Mouse (Mus musculus): Measurements from ENCODE around the gene Btnl6. TPM values are rescaled to one million over a fixed set of nuclear protein-coding genes. Genes with fewer than 3 reads are reported as not detected.
"Not testable (repeated sequence)": the region's sequence is repeated elsewhere in the genome, so short reads cannot be mapped to it uniquely, and the experiment has no call there.

Gene Btnl6
- total and polyA plus RNA-seq, 2 experiments, result not detected

DNA sequence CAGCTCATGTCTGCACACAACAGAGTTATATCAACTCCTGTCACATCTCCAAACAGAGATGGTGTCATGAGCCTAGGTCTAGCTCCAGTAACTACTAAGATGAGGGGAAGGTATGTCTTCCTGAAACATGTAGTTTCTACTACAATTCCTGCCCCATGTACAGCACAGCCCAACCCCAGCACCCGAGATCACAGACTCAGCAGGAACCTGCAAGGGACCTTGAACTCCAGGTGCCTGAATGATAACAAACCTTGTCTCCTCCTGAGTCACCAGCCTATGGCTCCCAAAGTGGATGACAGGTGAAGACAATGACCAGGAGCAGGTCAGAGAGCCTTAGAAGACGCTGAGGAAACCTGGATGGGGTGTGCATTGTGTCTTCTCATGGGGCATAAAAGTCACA is 32.7 kb upstream of the Btnl6 start:
- Histone ChIP-seq H3K4me3 (ENCODE audit: insufficient read depth, low read depth, low read length) (no peak overlapping the region), H3K36me3 (ENCODE audit: control insufficient read depth, insufficient read depth, low read length) (no peaks in the 10 kb centered on the region), H3K79me2 (ENCODE audit: control insufficient read depth, insufficient read depth, low read length) (no peaks in the 10 kb centered on the region), H3K4me1 (ENCODE audit: control insufficient read depth, insufficient read depth, low read length) (no peaks in the 10 kb centered on the region), H3K27me3 (ENCODE audit: control insufficient read depth, insufficient read depth, low read length) (no peaks in the 10 kb centered on the region), H3K9ac (ENCODE audit: low read depth, low read length) (no peak overlapping the region), H3K27ac (replicated peaks; ENCODE audit: insufficient read depth, low read depth, low read length) (no peak overlapping the region)
- TF ChIP-seq POLR2A (IDR thresholded peaks at IDR 0.05; ENCODE audit: extremely low read depth, insufficient read depth, low read length) (no peak), CTCF (IDR thresholded peaks at IDR 0.05; ENCODE audit: low read depth, low read length) (no peak)
- WGBS, result 65% methylated on average over 2 of the region's 2 CpGs
- no peak for DNase-seq (ENCODE audit: extremely low read depth, low read depth, low spot score)

DNA sequence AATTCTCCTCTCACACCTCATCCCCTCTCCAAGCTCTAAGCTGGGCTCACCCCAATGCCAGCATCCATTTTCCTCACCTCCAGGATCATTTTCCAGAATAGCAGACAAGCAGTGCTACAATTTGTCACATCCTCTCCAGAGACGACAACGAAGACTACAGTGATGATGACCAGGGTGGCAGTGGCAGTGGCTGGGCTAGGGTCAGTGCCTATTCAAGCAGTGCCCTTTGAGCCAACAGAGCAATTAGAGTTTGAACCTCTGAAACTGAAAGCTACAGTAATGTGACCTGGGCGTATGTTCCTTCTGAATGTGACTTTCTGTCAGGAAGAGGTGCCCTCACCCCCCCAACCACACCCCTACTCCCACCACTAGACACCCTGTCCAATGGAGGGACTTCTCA is 32.0 kb upstream of the Btnl6 start:
- H3K4me3 ChIP-seq (ENCODE audit: insufficient read depth, low read depth, low read length), result no peak overlapping the region
- no peaks in the 10 kb centered on the region for H3K4me1 ChIP-seq (ENCODE audit: control insufficient read depth, insufficient read depth, low read length)
- 80% methylated on average over 3 of the region's 3 CpGs for WGBS
- no peak overlapping the region for H3K27ac ChIP-seq (replicated peaks; ENCODE audit: insufficient read depth, low read depth, low read length)
- H3K27me3 ChIP-seq (ENCODE audit: control insufficient read depth, insufficient read depth, low read length), result no peaks in the 10 kb centered on the region
- H3K79me2 ChIP-seq (ENCODE audit: control insufficient read depth, insufficient read depth, low read length), result no peaks in the 10 kb centered on the region
- DNase-seq (ENCODE audit: extremely low read depth, low read depth, low spot score), result no peak
- no peaks in the 10 kb centered on the region for H3K36me3 ChIP-seq (ENCODE audit: control insufficient read depth, insufficient read depth, low read length)
- TF ChIP-seq POLR2A (IDR thresholded peaks at IDR 0.05; ENCODE audit: extremely low read depth, insufficient read depth, low read length), result no peak
- TF ChIP-seq CTCF (IDR thresholded peaks at IDR 0.05; ENCODE audit: low read depth, low read length), result no peak
- H3K9ac ChIP-seq (ENCODE audit: low read depth, low read length), result no peak overlapping the region

DNA sequence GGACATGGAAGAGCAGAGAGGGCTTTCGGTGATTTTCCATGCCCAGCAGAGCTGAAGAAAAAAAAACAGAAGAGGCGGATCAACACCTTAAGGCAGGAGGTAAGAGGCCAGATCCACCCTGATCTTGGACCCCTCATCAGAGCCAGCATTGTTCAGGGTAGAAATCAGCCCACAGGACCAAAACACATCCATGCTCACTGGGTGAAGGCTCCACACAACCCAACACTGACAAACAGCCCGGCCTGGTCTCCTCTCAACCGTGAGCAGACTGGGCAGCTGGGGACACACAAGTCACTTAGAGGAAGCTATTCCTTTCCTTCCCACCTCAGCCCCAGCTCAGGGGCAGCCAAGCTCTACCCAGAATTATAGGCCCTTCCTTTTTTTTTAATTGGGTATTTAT is 30.4 kb upstream of the Btnl6 start:
- no peak overlapping the region for H3K4me3 ChIP-seq (ENCODE audit: insufficient read depth, low read depth, low read length)
- H3K27me3 ChIP-seq (ENCODE audit: control insufficient read depth, insufficient read depth, low read length), result no peaks in the 10 kb centered on the region; the same call in 1 of the 2 replicates
- no peak overlapping the region for H3K27ac ChIP-seq (replicated peaks; ENCODE audit: insufficient read depth, low read depth, low read length)
- no peak for DNase-seq (ENCODE audit: extremely low read depth, low read depth, low spot score)
- no peak overlapping the region for H3K9ac ChIP-seq (ENCODE audit: low read depth, low read length)
- no peaks in the 10 kb centered on the region for H3K36me3 ChIP-seq (ENCODE audit: control insufficient read depth, insufficient read depth, low read length)
- no peaks in the 10 kb centered on the region for H3K4me1 ChIP-seq (ENCODE audit: control insufficient read depth, insufficient read depth, low read length)
- 90% methylated on average over 4 of the region's 4 CpGs for WGBS
- no peaks in the 10 kb centered on the region for H3K79me2 ChIP-seq (ENCODE audit: control insufficient read depth, insufficient read depth, low read length)
- TF ChIP-seq CTCF (IDR thresholded peaks at IDR 0.05; ENCODE audit: low read depth, low read length), result no peak
- no peak for TF ChIP-seq POLR2A (IDR thresholded peaks at IDR 0.05; ENCODE audit: extremely low read depth, insufficient read depth, low read length)

DNA sequence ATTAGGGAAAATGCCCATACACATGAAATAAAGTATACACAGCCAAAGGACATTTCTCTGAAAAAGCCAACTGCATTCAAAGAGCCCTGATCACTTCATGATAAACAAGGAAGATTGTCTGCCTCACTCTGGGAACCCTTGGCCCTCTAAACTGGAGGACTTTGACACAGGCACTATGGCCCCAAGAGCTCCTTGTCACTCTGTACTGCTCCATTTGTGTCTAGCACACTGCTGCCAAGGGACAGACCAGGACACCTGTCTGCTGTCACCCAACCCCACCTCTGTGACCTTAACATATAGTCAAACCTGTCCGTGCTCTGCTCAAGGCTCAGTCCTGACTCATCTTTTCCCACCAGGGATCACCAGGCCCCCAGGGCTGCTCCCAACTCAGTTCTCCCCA is 29.6 kb upstream of the Btnl6 start:
- H3K79me2 ChIP-seq (ENCODE audit: control insufficient read depth, insufficient read depth, low read length), result no peaks in the 10 kb centered on the region
- no peak overlapping the region for H3K27ac ChIP-seq (replicated peaks; ENCODE audit: insufficient read depth, low read depth, low read length)
- no peak for TF ChIP-seq CTCF (IDR thresholded peaks at IDR 0.05; ENCODE audit: low read depth, low read length)
- no peak for TF ChIP-seq POLR2A (IDR thresholded peaks at IDR 0.05; ENCODE audit: extremely low read depth, insufficient read depth, low read length)
- 95% methylated on average over 1 of the region's 1 CpGs for WGBS
- no peak for DNase-seq (ENCODE audit: extremely low read depth, low read depth, low spot score)
- no peaks in the 10 kb centered on the region; the same call in 1 of the 2 replicates for H3K27me3 ChIP-seq (ENCODE audit: control insufficient read depth, insufficient read depth, low read length)
- no peak overlapping the region for H3K9ac ChIP-seq (ENCODE audit: low read depth, low read length)
- no peaks in the 10 kb centered on the region for H3K4me1 ChIP-seq (ENCODE audit: control insufficient read depth, insufficient read depth, low read length)
- H3K4me3 ChIP-seq (ENCODE audit: insufficient read depth, low read depth, low read length), result no peak overlapping the region
- H3K36me3 ChIP-seq (ENCODE audit: control insufficient read depth, insufficient read depth, low read length), result no peaks in the 10 kb centered on the region

DNA sequence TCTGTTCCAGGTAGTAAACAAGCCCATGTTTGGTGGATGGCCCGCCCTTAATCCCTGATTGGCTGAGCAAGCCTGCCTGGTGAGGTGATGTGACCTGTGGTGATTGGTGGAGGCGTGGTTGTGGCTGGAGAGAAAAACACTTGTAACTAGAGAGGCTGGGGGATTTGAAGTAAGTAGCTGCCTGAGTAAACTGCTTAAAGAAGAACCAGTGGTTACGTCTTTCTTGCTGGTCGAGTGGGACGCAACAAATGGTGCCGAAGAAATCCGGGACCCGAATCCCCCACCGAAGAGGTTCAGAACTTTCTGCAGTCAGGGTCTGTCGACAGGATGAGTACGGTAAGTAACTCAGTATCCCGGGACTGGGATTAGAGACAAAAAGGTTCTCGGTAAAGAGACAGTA is 26.4 kb upstream of the Btnl6 start:
- H3K36me3 ChIP-seq (ENCODE audit: control insufficient read depth, insufficient read depth, low read length); H3K9ac ChIP-seq (ENCODE audit: low read depth, low read length); H3K4me1 ChIP-seq (ENCODE audit: control insufficient read depth, insufficient read depth, low read length); H3K27me3 ChIP-seq (ENCODE audit: control insufficient read depth, insufficient read depth, low read length); H3K79me2 ChIP-seq (ENCODE audit: control insufficient read depth, insufficient read depth, low read length); DNase-seq (ENCODE audit: extremely low read depth, low read depth, low spot score); H3K4me3 ChIP-seq (ENCODE audit: insufficient read depth, low read depth, low read length); H3K27ac ChIP-seq (replicated peaks; ENCODE audit: insufficient read depth, low read depth, low read length): not testable (repeated sequence)
- WGBS, result 96% methylated on average over 13 of the region's 13 CpGs

DNA sequence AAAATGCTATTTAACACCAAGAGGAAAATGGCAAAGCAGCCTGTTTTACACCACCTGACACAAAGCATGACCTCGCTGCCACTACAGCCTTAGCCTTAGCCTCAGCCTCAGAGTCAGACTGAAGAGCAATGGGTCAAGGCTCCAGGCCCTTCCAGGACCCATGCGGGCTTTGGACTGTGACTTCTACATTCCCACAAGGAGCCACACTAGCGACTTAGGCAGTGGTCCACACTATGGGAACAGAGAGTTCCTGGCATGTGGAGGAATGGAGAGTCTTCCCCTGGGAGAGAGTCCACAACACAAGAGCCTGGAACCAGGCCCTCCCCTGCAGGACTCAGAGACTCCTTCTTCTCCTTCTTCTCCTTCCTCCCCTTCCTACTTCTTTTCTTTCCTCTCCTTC is 15.5 kb upstream of the Btnl6 start:
- H3K27me3 ChIP-seq (ENCODE audit: control insufficient read depth, insufficient read depth, low read length), result peaks cover 2% of the 10 kb centered on the region; the same call in 1 of the 2 replicates
- no peak overlapping the region for H3K9ac ChIP-seq (ENCODE audit: low read depth, low read length)
- no peak overlapping the region for H3K4me3 ChIP-seq (ENCODE audit: insufficient read depth, low read depth, low read length)
- WGBS, result 93% methylated on average over 3 of the region's 3 CpGs
- no peaks in the 10 kb centered on the region for H3K4me1 ChIP-seq (ENCODE audit: control insufficient read depth, insufficient read depth, low read length)
- H3K27ac ChIP-seq (replicated peaks; ENCODE audit: insufficient read depth, low read depth, low read length), result no peak overlapping the region
- H3K36me3 ChIP-seq (ENCODE audit: control insufficient read depth, insufficient read depth, low read length), result no peaks in the 10 kb centered on the region
- H3K79me2 ChIP-seq (ENCODE audit: control insufficient read depth, insufficient read depth, low read length), result no peaks in the 10 kb centered on the region
- no peak for DNase-seq (ENCODE audit: extremely low read depth, low read depth, low spot score)
- no peak for TF ChIP-seq CTCF (IDR thresholded peaks at IDR 0.05; ENCODE audit: low read depth, low read length)
- TF ChIP-seq POLR2A (IDR thresholded peaks at IDR 0.05; ENCODE audit: extremely low read depth, insufficient read depth, low read length), result no peak

Data from liver, adult 2 months (tissue).